Comparison of ENCODE assay signal across 18 mouse cellular contexts in genomic region chr10:7907151-7907550, GRCm38 (mm10). TPM values are rescaled to one million over a fixed set of nuclear protein-coding genes. Genes with fewer than 3 reads are reported as not detected.
DNase-seq lines count a peak whose midpoint lies in the region; ATAC-seq lines count a peak whose summit lies in the region.
"Had no signal": no experiment of that assay in that cellular context is flagged by ENCODE, and none has a peak within 500 bp of the region (broad histone marks: within the 10 kb centered on the region; RNA-seq: fewer than 3 reads in every experiment).

No protein-coding gene starts in this region.

- ATAC-seq in inflammation-experienced regulatory T-cells, adult 6 months: peak; percentile 44
- ATAC-seq: forebrain, embryonic 13.5 days; forebrain, embryonic 16.5 days; intestine, embryonic 16.5 days; Patski had no signal

- peak; percentile 3 for DNase-seq in layer of hippocampus, adult 11-12 months (ENCODE audit: low spot score)
- DNase-seq in layer of hippocampus, postnatal 14 days (ENCODE audit: low spot score in 2 of 2): no peak
- DNase-seq in CD4-positive, CD25-positive, alpha-beta regulatory T cell, adult 2 months (ENCODE audit: low read depth, low spot score): peak; percentile 27
- DNase-seq in natural killer cell, adult 2 months (ENCODE audit: low spot score in 2 of 2): peak; percentile 59 to 76
- no peak for DNase-seq in gastrocnemius, postnatal 25 days
- DNase-seq in gastrocnemius, postnatal 10 days: no peak
- DNase-seq: adrenal gland, postnatal 10 days; adrenal gland, postnatal 36 days; B cell, adult 2 months; cerebellum, adult 9-11 months; cerebellum, postnatal 25 days; gastrocnemius, postnatal 14 days; heart, adult 2 months had no signal

RNA-seq across cellular contexts. Expression of gene Tab2, which starts 48.9 kb away (rescaled TPM):
- 10 to 100 TPM; 62.7 to 66.0 TPM for total RNA-seq in layer of hippocampus, postnatal 14 days (2021)
- polyA plus RNA-seq in inflammation-experienced regulatory T-cells, adult 6 months (2017; shearing (Covaris generic)): 10 to 100 TPM; 36.0 to 41.6 (median 40.0) TPM
- total RNA-seq in gastrocnemius, postnatal 25 days (2021): 10 to 100 TPM; 55.3 to 68.8 TPM
- total RNA-seq in gastrocnemius, postnatal 10 days (2021): 10 to 100 TPM; 56.4 to 64.1 TPM

Comparison
In these comparisons a context has a peak if more than half of its experiments do, and no peak if none do; other contexts are left out.
1. DNase-seq: peak in layer of hippocampus, adult 11-12 months (single experiment), CD4-positive, CD25-positive, alpha-beta regulatory T cell, adult 2 months (single experiment) and natural killer cell, adult 2 months (2 of 2); none in layer of hippocampus, postnatal 14 days (0 of 2), gastrocnemius, postnatal 25 days (single experiment) and gastrocnemius, postnatal 10 days (single experiment).